Mouse (Mus musculus) lung, embryonic 15.5 days (tissue): ENCODE data around the gene Magi1. TPM values are rescaled to one million over a fixed set of nuclear protein-coding genes. Genes with fewer than 3 reads are reported as not detected.
"Not testable (repeated sequence)": the region's sequence is repeated elsewhere in the genome, so short reads cannot be mapped to it uniquely, and the experiment has no call there.

Source experiments
- ATAC-seq: fragments of 200-750 bp; cut with Nextera tagmentation; 2 replicates; pipeline ENCODE4 v1.8.0; 2017; ENCODE audit warnings: moderate number of reproducible peaks, borderline replicate concordance; ENCODE audit not compliant: low FRiP score, low TSS enrichment; ENCODE audit errors: extremely low read depth
- H3K27ac ChIP-seq: fragments of 300-500 bp; sonication (generic); 2 replicates; pipeline ENCODE4 v1.5.1; 2015; ENCODE audit warnings: moderate library complexity, mild to moderate bottlenecking, inconsistent platforms
- H3K27me3 ChIP-seq: fragments of 300-500 bp; sonication (generic); 2 replicates; pipeline ENCODE4 v1.6.1; 2015; ENCODE audit warnings: inconsistent platforms
- H3K36me3 ChIP-seq: fragments of 300-500 bp; sonication (generic); 2 replicates; pipeline ENCODE4 v1.6.1; 2015; ENCODE audit warnings: inconsistent platforms
- H3K4me1 ChIP-seq: fragments of 300-500 bp; sonication (generic); 2 replicates; pipeline ENCODE4 v1.6.1; 2015; ENCODE audit warnings: inconsistent platforms
- H3K4me2 ChIP-seq: fragments of 300-500 bp; sonication (generic); 2 replicates; pipeline ENCODE4 v1.6.1; 2015; ENCODE audit warnings: inconsistent platforms, mild to moderate bottlenecking, moderate library complexity
- H3K4me3 ChIP-seq: fragments of 300-500 bp; sonication (generic); 2 replicates; pipeline ENCODE4 v1.5.1; 2015; ENCODE audit warnings: mild to moderate bottlenecking, inconsistent platforms
- H3K9ac ChIP-seq: fragments of 300-500 bp; sonication (generic); 2 replicates; pipeline ENCODE4 v1.6.1; 2015; ENCODE audit warnings: inconsistent platforms
- H3K9me3 ChIP-seq: fragments of 300-500 bp; sonication (generic); 2 replicates; pipeline ENCODE4 v1.6.1; 2016; ENCODE audit warnings: inconsistent platforms
- whole genome bisulfite sequencing: fragments of 180-500 bp; shearing (Covaris S2); methylation state at CpG from one replicate; pipeline ENCODE4 v1.1.7; 2015; 5-methylcytosine and 5-hydroxymethylcytosine counted together
- polyA plus RNA-seq: library from polyadenylated mRNA; unstranded; fragments of >200 nt; fragmentation: Nextera tagmentation; extraction: Ambion mirVana; gene quantifications from 2 replicates; pipeline ENCODE4 v1.2.1, GENCODE M21; 2015

The Magi1 gene
- polyA plus RNA-seq, 1 experiment from 2014 or later = 9.0 TPM

GRCm38 (mm10) chr6:94021239-94021962 lies 262.3 kb downstream of the Magi1 start:
- Histone ChIP-seq H3K27me3 (no peaks in the 10 kb centered on the region), H3K9ac (no peak overlapping the region), H3K4me3 (no peak overlapping the region), H3K4me1 (no peaks in the 10 kb centered on the region), H3K27ac (no peak overlapping the region), H3K36me3 (no peaks in the 10 kb centered on the region), H3K9me3 (no peaks in the 10 kb centered on the region), H3K4me2 (no peak overlapping the region)
- WGBS = 74% methylated on average over 8 of the region's 8 CpGs
- no peak for ATAC-seq

- Histone ChIP-seq H3K27me3 (no peaks in the 10 kb centered on the region), H3K9ac (no peak overlapping the region), H3K36me3 (no peaks in the 10 kb centered on the region), H3K4me2 (no peak overlapping the region), H3K9me3 (no peaks in the 10 kb centered on the region), H3K4me1 (no peaks in the 10 kb centered on the region), H3K4me3 (no peak overlapping the region), H3K27ac (no peak overlapping the region)
- whole genome bisulfite sequencing = 88% methylated on average over 4 of the region's 4 CpGs
- ATAC-seq = no peak
Observed at GRCm38 (mm10) chr6:94020566-94020965, 263.2 kb downstream of the Magi1 start.

- ATAC-seq = no peak
- H3K4me1 ChIP-seq = peaks cover under 1% of the 10 kb centered on the region; the same call in 1 of the 2 replicates
- no peak overlapping the region for H3K27ac ChIP-seq
- no peak overlapping the region for H3K4me2 ChIP-seq
- no peaks in the 10 kb centered on the region for H3K36me3 ChIP-seq
- H3K9me3 ChIP-seq = no peaks in the 10 kb centered on the region
- 91% methylated on average over 4 of the region's 4 CpGs for WGBS
- H3K27me3 ChIP-seq = no peaks in the 10 kb centered on the region
- H3K4me3 ChIP-seq = no peak overlapping the region
- no peak overlapping the region for H3K9ac ChIP-seq
Observed at GRCm38 (mm10) chr6:94019935-94020334, 263.8 kb downstream of the Magi1 start.

GRCm38 (mm10) chr6:94013761-94014160 lies 270.0 kb downstream of the Magi1 start:
- Histone ChIP-seq H3K27me3 (no peaks in the 10 kb centered on the region), H3K27ac (no peak overlapping the region), H3K4me2 (no peak overlapping the region), H3K9me3 (no peaks in the 10 kb centered on the region), H3K36me3 (no peaks in the 10 kb centered on the region), H3K4me1 (peaks cover 13% of the 10 kb centered on the region; the same call in 1 of the 2 replicates), H3K9ac (no peak overlapping the region), H3K4me3 (no peak overlapping the region)
- ATAC-seq = no peak
- 47% methylated on average over 2 of the region's 2 CpGs for WGBS

GRCm38 (mm10) chr6:94011947-94012346 lies 271.8 kb downstream of the Magi1 start:
- 33% methylated on average over 5 of the region's 5 CpGs for WGBS
- no peaks in the 10 kb centered on the region for H3K27me3 ChIP-seq
- no peak overlapping the region for H3K4me2 ChIP-seq
- no peak overlapping the region for H3K27ac ChIP-seq
- ATAC-seq = no peak
- H3K9me3 ChIP-seq = no peaks in the 10 kb centered on the region
- no peak overlapping the region for H3K9ac ChIP-seq
- H3K4me3 ChIP-seq = no peak overlapping the region
- H3K4me1 ChIP-seq = peaks cover 13% of the 10 kb centered on the region; the same call in 1 of the 2 replicates
- H3K36me3 ChIP-seq = no peaks in the 10 kb centered on the region

DNA sequence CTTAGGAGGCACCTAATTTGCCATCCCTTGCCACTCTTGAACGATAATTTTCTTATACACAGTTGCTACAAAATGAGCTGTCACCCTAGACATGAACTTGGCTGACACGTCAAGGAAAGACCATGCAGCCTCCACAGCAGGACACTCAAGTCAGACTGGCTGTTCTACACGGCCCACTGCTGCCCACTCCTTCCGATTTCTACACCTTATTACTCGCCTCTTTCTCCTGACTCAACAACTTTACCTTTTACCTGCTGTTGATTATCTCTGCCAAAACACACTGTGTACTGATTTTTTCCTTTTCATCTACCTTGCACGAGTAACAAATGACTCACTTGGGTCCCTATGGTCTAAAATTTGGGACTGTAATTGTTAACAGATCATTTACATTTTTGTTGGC lies 272.2 kb downstream of the Magi1 start:
- Histone ChIP-seq H3K27me3 (no peaks in the 10 kb centered on the region), H3K4me1 (peaks cover 13% of the 10 kb centered on the region; the same call in 1 of the 2 replicates), H3K4me2 (no peak overlapping the region), H3K9ac (no peak overlapping the region), H3K9me3 (no peaks in the 10 kb centered on the region), H3K36me3 (no peaks in the 10 kb centered on the region), H3K27ac (no peak overlapping the region), H3K4me3 (no peak overlapping the region)
- WGBS = 56% methylated on average over 6 of the region's 6 CpGs
- ATAC-seq = no peak

DNA sequence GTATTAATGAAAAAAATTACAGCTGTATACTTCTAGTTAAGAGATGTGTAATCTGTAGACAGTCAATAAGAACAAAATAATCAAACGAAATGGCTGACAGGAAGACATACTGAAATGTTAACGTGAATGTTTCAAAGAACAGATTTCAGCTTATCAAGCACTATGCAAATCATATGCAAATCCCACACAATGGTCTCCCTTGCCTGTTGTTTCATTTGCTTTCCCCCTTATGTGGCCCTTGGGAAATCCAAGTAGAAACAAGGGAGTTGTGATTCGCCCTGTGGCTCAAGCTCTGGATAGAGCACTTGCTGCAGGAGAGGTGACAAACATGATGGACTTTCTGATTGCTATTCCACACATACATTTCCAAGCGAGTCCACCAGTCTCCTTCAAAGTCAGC lies 275.1 kb downstream of the Magi1 start:
- 67% methylated on average over 4 of the region's 4 CpGs for WGBS
- Histone ChIP-seq H3K9me3 (no peaks in the 10 kb centered on the region), H3K9ac (no peak overlapping the region), H3K4me1 (peaks cover 7% of the 10 kb centered on the region; the same call in 1 of the 2 replicates), H3K27me3 (no peaks in the 10 kb centered on the region), H3K27ac (no peak overlapping the region), H3K4me2 (no peak overlapping the region), H3K36me3 (no peaks in the 10 kb centered on the region), H3K4me3 (no peak overlapping the region)
- ATAC-seq = no peak

DNA sequence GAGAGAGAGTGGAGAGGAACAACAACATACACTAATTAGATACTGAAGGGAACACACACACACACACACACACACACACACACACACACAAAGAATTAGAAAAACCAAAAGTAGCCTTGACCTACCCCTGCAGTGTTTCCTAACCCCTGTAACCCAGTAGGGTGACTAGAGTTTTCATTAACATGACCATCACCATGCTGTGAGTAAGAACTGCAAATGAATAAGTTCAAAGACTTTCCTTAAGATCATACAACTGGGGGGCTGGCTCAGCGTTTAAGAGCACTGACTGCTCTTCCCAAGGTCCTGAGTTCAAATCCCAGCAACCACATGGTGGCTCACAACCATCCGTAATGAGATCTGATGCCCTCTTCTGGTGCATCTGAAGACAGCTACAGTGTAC lies 280.1 kb downstream of the Magi1 start:
- not testable (repeated sequence) for H3K27me3 ChIP-seq, H3K4me3 ChIP-seq, H3K9me3 ChIP-seq, H3K36me3 ChIP-seq, H3K4me2 ChIP-seq, H3K9ac ChIP-seq, ATAC-seq, H3K27ac ChIP-seq, H3K4me1 ChIP-seq
- 61% methylated on average over 2 of the region's 2 CpGs for WGBS

DNA sequence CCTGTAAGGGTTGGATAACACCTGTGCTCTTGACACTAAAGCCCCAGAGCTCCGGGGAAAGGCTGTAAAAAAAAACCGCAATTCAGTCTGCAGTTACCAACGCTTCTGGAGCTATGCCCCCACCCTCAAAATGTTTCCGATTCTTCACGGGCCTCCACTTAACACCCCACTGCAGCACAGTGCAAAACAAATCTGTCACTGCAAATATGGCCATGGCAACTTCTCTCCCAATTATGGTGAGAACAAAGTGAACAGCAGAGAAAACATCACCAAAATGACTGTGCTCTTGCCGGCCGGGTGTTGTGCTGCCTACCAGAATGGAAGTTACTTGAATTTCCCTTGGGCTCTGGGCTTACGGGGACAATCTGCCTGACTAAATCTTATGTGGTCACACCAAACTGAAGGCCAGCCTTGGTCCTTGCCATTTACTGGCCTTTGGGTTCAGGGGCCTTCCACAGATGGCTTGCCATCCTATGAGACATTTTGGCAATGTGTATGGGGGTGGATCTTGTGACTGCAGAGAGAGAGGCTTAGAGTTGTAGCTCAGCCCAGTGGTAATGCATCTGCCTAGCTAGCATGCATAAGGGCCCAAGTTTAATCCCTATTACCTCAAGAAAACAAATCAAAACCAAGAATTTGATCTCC lies 286.8 kb downstream of the Magi1 start:
- 73% methylated on average over 8 of the region's 8 CpGs for WGBS
- Histone ChIP-seq H3K36me3 (no peaks in the 10 kb centered on the region), H3K4me3 (no peak overlapping the region), H3K27me3 (no peaks in the 10 kb centered on the region), H3K4me1 (no peaks in the 10 kb centered on the region), H3K9ac (no peak overlapping the region), H3K27ac (no peak overlapping the region), H3K4me2 (no peak overlapping the region), H3K9me3 (no peaks in the 10 kb centered on the region)
- ATAC-seq = no peak

DNA sequence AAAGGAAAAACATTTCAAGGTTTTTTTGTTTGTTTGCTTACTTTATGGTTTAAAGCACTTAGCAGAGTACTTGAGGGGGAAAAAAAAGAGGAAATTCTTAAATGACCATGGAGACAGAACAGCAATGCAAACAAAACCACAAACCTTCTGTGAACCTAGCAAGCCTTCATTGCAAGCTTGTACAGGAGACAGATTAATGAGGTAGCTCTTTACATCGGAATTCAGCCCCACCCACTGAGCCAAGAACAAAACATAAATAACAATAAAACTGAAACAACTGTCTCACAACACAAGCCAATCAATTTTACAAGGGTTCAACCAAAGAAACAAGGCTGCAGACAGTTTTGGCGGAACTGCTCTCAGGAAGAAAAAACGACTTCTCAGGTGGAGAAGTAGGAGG lies 296.2 kb downstream of the Magi1 start:
- 36% methylated on average over 3 of the region's 3 CpGs for WGBS
- ATAC-seq = no peak
- no peak overlapping the region for H3K9ac ChIP-seq
- no peak overlapping the region for H3K4me2 ChIP-seq
- no peaks in the 10 kb centered on the region for H3K27me3 ChIP-seq
- no peak overlapping the region for H3K4me3 ChIP-seq
- no peaks in the 10 kb centered on the region for H3K36me3 ChIP-seq
- H3K4me1 ChIP-seq = no peaks in the 10 kb centered on the region
- no peaks in the 10 kb centered on the region for H3K9me3 ChIP-seq
- H3K27ac ChIP-seq = no peak overlapping the region

DNA sequence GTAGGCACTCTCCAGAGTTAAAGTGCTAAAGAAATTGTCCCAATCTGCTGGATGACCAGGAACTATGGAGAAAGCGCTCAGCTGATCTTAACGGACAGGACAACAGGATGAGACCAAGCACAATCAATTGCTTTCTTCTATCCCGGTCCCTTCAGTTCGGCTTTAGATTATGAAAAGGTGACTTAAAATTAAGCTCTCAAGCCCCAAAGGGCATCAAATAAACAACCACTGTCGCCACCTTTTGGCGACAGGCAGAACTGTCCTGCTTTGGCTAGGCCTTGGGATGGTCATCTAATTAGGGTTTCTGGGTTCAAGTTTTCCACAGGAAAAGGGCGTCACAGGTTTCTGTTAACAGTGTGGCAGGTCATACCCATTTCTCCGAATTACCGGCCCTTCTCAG lies 298.6 kb downstream of the Magi1 start:
- no peaks in the 10 kb centered on the region; the same call in 1 of the 2 replicates for H3K4me1 ChIP-seq
- no peaks in the 10 kb centered on the region for H3K9me3 ChIP-seq
- no peak overlapping the region for H3K4me3 ChIP-seq
- 68% methylated on average over 9 of the region's 9 CpGs for WGBS
- H3K9ac ChIP-seq = no peak overlapping the region
- no peaks in the 10 kb centered on the region for H3K27me3 ChIP-seq
- H3K36me3 ChIP-seq = no peaks in the 10 kb centered on the region
- H3K27ac ChIP-seq = no peak overlapping the region
- ATAC-seq = no peak
- H3K4me2 ChIP-seq = no peak overlapping the region

GRCm38 (mm10) chr6:93983551-93983950 lies 300.2 kb downstream of the Magi1 start:
- Histone ChIP-seq H3K4me3 (no peak overlapping the region), H3K36me3 (no peaks in the 10 kb centered on the region), H3K4me2 (no peak overlapping the region), H3K9ac (no peak overlapping the region), H3K27ac (no peak overlapping the region), H3K9me3 (no peaks in the 10 kb centered on the region), H3K27me3 (no peaks in the 10 kb centered on the region), H3K4me1 (no peaks in the 10 kb centered on the region; the same call in 1 of the 2 replicates)
- 73% methylated on average over 3 of the region's 3 CpGs for WGBS
- ATAC-seq = no peak
